Mouse (Mus musculus): ENCODE data around the gene Nid2.

DNA sequence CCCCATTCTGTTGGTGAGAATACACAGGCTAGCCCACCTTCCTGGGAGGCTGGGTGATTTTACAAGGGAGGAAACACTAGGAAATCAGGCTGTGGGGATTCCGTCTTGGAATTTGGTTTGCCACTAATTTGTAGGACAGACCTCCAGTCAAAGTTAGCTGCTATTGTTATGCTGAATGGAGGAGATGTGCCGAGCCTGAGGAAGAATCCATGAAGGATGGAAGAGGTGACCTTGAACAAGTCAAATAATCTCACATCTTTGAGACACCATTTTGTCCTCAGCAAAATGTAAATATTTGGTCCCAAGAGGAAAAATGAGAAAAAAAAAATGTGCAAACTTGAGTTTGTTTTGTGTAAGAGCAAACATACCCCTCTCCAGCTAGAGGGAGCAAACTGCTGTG, 1.3 kb upstream of the Nid2 start:
- TF ChIP-seq POLR2A (IDR thresholded peaks at IDR 0.05; ENCODE audit: low read depth, low read length) (no peak), CTCF (IDR thresholded peaks at IDR 0.05; ENCODE audit: extremely low read depth, insufficient read length, insufficient replicate concordance, low read depth, low read length) (no peak)

Measured in small intestine, adult 2 months (tissue).